Mouse (Mus musculus) common myeloid progenitor, adult 5-6 weeks (primary cell): ENCODE data around the gene Scarb1. TPM values are rescaled to one million over a fixed set of nuclear protein-coding genes. Genes with fewer than 3 reads are reported as not detected.

Source experiments
- ATAC-seq: replicated peaks from 2 replicates; pipeline ENCODE4 v1.8.0; 2016; ENCODE audit warnings: low read depth, mild to moderate bottlenecking, moderate TSS enrichment, inconsistent platforms; ENCODE audit not compliant: poor library complexity, severe bottlenecking
- total RNA-seq: library from RNA; stranded (forward); fragments of 200-1000, 187-1606 nt; gene quantifications from 2 replicates; pipeline ENCODE4 v1.2.3, GENCODE M21; 2017

Scarb1 gene
- total RNA-seq, 1 experiment from 2014 or later: 51.2 TPM

- peak; percentile 23; the same call in 1 of the 2 replicates for ATAC-seq
These were observed 27.3 kb upstream of the Scarb1 start for GRCm38 (mm10) chr5:125368156-125368555.

- no peak for ATAC-seq
These were observed 24.0 kb upstream of the Scarb1 start for GRCm38 (mm10) chr5:125364851-125365429.

GRCm38 (mm10) chr5:125363894-125364293 is 23.0 kb upstream of the Scarb1 start:
- ATAC-seq: 0 out of 2 replicates have a peak, but pooled peaks have one; percentile 21

GRCm38 (mm10) chr5:125360981-125361510 is 20.2 kb upstream of the Scarb1 start:
- ATAC-seq: no peak

GRCm38 (mm10) chr5:125360566-125360965 is 19.7 kb upstream of the Scarb1 start:
- ATAC-seq: no peak

GRCm38 (mm10) chr5:125358270-125358608 is 17.3 kb upstream of the Scarb1 start:
- ATAC-seq: peak; percentile 95

GRCm38 (mm10) chr5:125357543-125358269 is 16.8 kb upstream of the Scarb1 start:
- peak; percentile 31; the same call in 1 of the 2 replicates for ATAC-seq

- ATAC-seq: no peak
These were observed 14.8 kb upstream of the Scarb1 start for GRCm38 (mm10) chr5:125355650-125356049.

- ATAC-seq: no peak
These were observed 14.1 kb upstream of the Scarb1 start for GRCm38 (mm10) chr5:125354885-125355492.

GRCm38 (mm10) chr5:125352781-125353294 is 11.9 kb upstream of the Scarb1 start:
- ATAC-seq: no peak

GRCm38 (mm10) chr5:125351939-125352338 is 11.0 kb upstream of the Scarb1 start:
- peak; percentile 55 for ATAC-seq

GRCm38 (mm10) chr5:125351057-125351456 is 10.2 kb upstream of the Scarb1 start:
- ATAC-seq: no peak

GRCm38 (mm10) chr5:125349391-125349790 is 8.5 kb upstream of the Scarb1 start:
- ATAC-seq: no peak

- ATAC-seq: peak; percentile 62
These were observed 7.6 kb upstream of the Scarb1 start for GRCm38 (mm10) chr5:125348487-125348886.

- ATAC-seq: no peak
These were observed 7.2 kb upstream of the Scarb1 start for GRCm38 (mm10) chr5:125348067-125348466.

- ATAC-seq: no peak
These were observed 3.4 kb upstream of the Scarb1 start for GRCm38 (mm10) chr5:125344296-125344695.

- ATAC-seq: 0 out of 2 replicates have a peak, but pooled peaks have one; percentile 19
These were observed 681 bp upstream of the Scarb1 start for GRCm38 (mm10) chr5:125341459-125342090.

GRCm38 (mm10) chr5:125339851-125340531 is 903 bp downstream of the Scarb1 start:
- ATAC-seq: no peak

- peak; percentile 48 for ATAC-seq
These were observed 1.7 kb downstream of the Scarb1 start for GRCm38 (mm10) chr5:125339108-125339751.
